Mouse (Mus musculus) megakaryocyte, adult 5-6 weeks (primary cell): ENCODE measurements around the gene Nup188. TPM values are rescaled to one million over a fixed set of nuclear protein-coding genes. Genes with fewer than 3 reads are reported as not detected.

Source experiments
- ATAC-seq: 2 replicates; pipeline ENCODE4 v1.8.0; 2016; ENCODE audit warnings: mild to moderate bottlenecking, inconsistent platforms; ENCODE audit not compliant: poor library complexity, severe bottlenecking
- total RNA-seq, 2 experiments: library from RNA; stranded (forward) in 1 of 2; stranded (reverse) in 1 of 2; fragments of 153-499, 151-499 nt in 1 of 2; fragments of 221-1000, 200-1000 nt in 1 of 2; gene quantifications; 2 replicates each; pipeline versions ENCODE4 v1.2.3 to v1.2.4; 2015 to 2017

The Nup188 gene
- total RNA-seq (2015) (16.4 and 18.7 TPM in 2 replicates), total RNA-seq (2017) (11.1 and 13.2 TPM in 2 replicates)

DNA sequence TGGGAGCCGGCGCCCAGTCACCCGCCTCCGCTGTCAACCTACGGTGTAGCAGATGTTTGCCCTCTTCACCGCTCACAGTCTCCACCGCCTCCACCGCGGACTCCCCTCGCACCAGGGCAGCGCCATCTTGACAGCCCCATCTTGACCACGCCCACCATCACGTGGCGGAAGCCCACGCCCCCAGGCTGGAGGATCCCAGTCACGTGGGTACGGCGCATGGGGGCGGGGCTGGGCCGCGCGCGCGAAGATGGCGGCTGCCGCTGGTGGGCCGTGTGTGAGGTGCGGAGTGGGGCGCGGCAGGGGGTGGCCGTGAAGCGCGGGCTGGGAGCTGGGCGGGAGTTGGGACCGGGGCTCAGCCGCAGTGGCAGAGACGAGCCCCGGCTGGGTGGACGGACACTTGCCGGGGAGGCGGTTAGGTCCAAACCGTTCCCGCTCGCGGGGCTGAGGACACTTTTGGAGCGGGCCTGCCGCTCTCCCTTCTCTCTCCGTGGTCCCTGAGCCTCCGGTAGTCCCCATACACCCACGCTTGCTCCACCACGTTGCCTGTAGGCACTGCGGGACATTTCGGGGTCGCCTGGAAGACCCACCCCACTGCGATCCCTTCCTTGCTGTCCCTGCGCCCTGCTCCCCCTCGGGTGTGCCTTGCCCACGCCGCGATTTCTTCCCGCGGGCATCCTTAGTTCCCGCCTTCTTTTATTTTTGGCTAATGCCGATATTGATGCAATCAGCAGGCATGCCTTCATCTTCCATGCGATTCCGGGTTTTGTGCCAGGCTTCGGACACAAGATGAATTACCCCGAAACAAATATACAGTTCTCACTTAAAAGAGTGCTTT, at the start of gene Nup188, which contains the start of gene Dolk:
TSS of gene Nup188 (plus strand) at position 206 of the 835 bp plus-strand sequence.
TSS of gene Dolk (minus strand) at position 143 of the 835 bp plus-strand sequence.
- peak; percentile 96 for ATAC-seq

- no peak for ATAC-seq
These were observed 49.6 kb upstream of the Nup188 start for GRCm38 (mm10) chr2:30236426-30237198.

- ATAC-seq = peak; percentile 94
These were observed 48.9 kb upstream of the Nup188 start, which contains the start of gene Lrrc8a for GRCm38 (mm10) chr2:30237199-30237880. Lrrc8a (plus strand) TSS chr2:30237715.

GRCm38 (mm10) chr2:30237881-30238280, 48.3 kb upstream of the Nup188 start:
- peak; percentile 17 for ATAC-seq

DNA sequence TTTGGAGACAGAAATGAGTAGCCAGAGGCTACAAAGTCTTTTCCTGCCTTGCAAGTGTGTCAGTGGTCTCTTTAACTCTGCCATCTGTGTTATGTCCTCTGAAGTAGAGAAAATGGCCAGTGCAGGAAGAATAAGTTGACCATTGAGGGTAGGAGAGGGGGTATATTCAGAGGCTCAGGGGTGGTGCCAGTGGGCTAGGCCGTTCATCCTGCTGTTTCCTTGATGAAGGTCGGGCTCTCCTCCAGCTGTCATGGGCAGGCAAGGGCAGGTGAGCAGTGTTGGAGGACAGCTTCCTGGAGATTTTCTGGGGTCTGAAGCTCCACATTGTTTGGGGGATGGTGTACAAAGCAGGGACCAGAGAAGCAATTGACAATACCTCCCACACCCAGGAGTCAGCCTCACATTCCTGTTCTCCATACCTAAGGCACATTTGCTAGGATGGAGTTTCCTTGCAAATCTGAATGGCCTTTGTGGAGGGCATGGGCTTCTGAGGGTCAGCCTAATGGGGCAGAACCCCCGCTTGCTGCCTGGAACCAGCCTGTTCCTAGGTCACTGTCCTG, 47.2 kb upstream of the Nup188 start:
- ATAC-seq = no peak

DNA sequence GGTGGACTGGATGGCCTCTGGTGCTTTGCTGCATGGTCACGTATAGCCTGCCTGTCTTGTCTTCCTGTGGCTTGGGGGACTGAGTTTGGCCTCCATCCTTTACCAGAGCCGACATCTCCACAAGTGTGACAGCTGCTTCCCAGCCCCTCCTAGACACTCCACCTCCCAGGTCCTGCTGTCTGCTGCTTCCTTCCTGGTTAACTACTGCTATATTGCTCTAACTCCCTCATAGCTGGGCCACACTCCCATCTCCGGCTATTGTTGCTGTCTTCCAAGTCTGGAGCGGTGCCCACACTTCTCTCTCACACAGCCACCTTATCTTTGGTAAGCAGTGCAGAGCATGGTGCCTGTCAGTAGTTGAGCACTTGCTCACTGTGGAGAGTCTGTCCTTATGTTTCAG, 46.4 kb upstream of the Nup188 start:
- ATAC-seq = no peak

DNA sequence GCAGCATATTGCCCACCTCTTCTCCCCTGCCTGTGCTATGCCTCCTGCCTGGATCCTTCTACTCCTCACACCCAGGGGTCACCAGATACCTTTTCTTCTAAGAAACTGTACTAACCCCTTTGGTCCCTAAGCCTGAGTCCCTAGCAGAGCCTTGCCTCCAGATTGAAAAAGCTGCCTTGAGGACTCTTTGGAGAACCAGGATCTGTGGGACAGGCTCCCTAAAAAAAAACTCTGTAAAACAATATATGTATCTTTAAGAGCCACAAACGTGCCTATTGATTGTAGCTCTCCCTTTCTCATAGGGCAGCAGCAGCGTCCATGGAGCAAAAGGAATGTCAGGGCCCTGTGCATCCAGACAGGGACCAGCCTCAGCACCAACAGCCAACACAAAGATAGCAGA, 45.9 kb upstream of the Nup188 start, which contains the start of gene Gm28035:
TSS of gene Gm28035 (plus strand) at position 301 of the 400 bp plus-strand sequence.
- ATAC-seq = no peak

DNA sequence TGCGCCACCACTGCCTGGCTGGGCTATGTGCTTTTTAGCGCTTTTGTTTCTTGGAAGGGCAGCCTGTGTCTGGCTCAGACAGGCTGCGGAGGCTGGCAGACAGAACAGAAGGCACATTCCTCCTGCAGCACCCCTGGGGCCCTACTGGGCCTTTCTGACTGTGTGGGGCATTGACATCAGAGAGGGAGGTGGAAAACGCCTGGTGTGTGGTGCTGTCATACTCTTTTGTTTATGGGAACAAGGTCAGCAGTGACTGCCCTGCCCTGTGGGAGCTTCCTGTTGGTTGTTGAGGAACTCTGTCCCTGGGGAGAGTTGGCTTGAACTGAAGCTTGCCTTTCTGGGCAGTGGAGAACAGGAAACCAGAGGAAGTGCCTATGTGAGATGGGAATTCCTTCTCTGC, 43.7 kb upstream of the Nup188 start:
- ATAC-seq = no peak

DNA sequence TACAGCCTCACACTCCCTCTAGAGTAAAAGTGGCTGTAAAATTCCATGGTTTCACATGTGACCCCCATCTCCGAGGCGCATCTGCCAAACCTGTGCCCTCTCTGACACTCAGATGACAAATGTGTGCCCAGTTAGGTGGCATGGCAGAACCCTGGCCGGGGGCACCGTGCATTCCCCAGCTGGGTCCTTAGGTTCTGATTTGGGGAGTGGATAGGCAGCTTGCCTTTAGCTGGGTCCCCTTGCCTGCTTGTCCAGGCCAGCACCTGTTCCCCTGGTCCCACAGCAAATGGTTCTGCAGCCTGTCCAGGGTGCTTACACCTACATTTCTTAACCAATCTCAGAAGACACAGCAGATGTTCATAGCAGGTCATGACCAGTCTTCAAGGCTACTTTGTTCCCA, 42.8 kb upstream of the Nup188 start:
- no peak for ATAC-seq

GRCm38 (mm10) chr2:30244595-30245178, 41.5 kb upstream of the Nup188 start:
- no peak for ATAC-seq

DNA sequence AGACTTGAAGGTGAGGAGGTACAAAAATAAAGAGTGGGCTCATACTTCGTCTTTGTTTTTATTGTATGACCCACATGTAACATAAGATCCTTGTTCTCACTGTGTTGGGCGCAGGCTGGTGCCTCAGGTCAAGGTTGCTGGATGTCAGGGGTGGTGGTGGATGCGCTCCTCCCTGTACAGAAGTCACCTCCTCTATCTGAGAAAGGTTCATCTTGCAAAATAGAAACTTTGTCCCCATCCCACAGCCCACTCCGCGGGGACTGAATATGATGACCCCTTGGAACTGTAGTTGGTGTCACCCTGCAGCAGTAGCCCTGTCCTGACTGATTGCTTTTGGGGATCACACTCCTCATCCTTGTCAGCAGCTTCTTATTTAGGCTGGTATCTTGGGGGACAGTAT, 39.2 kb upstream of the Nup188 start:
- no peak for ATAC-seq

DNA sequence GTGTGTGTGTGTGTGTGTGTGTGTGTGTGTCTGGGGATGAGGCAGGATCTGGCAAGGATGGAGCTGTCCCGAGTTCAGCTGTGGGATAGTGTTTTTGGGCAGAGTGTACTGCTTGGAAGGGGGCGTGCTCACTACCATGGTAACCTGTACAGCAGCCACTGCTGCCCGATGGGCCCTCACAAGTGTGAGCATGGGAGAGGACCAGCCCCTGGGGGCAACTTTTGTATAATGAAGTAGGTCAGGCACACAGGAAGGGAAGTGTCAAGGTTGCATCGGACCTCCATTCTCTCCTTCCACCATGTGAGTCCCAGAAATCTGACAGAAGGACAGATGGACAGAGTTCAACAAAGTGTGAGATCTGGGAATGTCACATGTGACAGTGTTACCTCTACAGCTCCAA, 38.5 kb upstream of the Nup188 start:
- ATAC-seq = no peak

DNA sequence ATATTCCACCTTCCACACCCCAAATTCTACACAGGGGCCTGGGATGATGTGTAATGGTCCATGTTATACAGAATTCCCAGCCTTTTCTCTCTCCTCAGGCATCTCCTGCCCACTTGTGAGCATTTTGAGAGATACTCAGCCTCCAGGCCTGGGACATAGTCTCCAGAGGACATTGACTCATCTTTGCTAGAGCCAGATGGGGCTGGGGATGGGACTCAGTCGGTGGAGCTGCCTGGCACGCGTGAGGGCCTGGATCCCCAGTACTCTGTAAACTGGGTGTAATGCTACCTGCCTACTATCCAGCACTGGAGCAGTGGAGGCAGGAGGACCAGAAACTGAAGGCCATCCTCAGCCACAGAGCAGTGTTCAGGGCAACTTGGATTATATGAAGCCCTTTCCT, 37.0 kb upstream of the Nup188 start:
- ATAC-seq = no peak

DNA sequence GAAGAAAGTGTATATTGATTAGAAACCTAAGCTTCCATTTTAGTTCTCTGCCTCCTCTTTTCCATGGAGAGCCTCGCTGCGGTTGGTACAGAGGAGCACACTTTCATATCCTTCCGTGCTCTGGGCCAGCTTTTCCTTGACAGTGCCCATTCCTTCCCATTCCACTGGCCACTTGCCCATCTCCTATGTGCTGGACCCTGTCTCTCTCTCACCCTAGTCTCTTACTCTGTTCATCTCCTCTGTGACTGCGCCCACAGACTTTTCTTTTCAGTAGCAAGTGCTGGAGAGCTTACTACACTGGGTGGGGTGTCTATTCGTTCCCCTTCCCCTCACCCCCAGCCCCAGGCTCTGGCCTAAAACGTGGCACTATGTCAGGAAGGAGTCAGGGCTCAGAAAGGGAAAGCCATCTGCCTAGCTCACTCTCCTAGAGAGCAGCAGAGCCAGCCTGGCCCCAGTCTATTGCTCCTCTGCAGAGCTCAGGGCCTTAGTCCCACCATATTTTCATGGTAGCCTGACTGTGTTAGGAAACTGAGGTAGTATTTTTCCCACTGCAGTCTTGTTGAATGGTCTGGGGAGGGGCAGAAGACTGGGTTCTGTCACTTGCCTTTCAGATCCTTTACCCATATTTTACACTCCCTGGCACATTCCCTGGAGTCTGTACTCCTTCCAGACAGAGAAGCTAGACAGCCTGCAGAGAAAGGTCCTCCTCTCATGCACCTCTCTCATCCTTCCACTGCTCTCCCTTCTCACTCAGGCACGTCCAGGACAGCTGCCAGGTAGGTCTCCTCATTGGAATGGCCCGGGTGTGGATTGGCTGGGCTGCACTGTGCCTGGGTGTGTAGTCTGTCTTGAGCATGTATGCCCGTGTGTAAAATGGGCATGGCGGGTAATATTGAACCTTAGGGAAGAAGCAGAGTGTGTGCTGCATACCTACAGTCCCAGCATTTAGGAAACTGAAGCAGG, 35.8 kb upstream of the Nup188 start:
- ATAC-seq = no peak

- peak; percentile 95 for ATAC-seq
These were observed 34.6 kb upstream of the Nup188 start for GRCm38 (mm10) chr2:30251417-30252104.

- ATAC-seq = no peak
These were observed 33.7 kb upstream of the Nup188 start for GRCm38 (mm10) chr2:30252521-30252920.

- ATAC-seq = no peak
These were observed 32.4 kb upstream of the Nup188 start for GRCm38 (mm10) chr2:30253809-30254208.

DNA sequence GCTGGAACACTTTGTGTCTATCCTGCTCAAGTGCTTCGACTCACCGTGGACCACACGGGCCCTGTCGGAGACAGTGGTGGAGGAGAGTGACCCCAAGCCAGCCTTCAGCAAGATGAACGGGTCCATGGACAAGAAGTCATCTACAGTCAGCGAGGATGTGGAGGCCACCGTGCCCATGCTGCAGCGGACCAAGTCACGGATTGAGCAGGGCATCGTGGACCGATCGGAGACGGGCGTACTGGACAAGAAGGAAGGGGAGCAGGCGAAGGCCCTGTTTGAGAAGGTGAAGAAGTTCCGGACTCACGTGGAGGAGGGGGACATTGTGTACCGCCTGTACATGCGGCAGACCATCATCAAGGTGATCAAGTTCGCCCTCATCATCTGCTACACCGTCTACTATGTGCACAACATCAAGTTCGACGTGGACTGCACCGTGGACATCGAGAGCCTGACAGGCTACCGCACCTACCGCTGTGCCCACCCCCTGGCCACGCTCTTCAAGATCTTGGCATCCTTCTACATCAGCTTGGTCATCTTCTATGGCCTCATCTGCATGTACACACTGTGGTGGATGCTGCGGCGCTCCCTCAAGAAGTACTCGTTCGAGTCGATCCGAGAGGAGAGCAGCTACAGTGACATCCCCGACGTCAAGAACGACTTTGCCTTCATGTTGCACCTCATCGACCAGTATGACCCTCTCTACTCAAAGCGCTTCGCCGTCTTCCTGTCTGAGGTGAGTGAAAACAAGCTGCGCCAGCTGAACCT, 30.4 kb upstream of the Nup188 start:
- no peak for ATAC-seq
